Mouse (Mus musculus): ENCODE data around the gene Dgcr8.

Dgcr8 gene

GRCm38 (mm10) chr16:18249364-18249967 is 39.6 kb downstream of the Dgcr8 start:
- DNase-seq (ENCODE audit: low read depth) = peak; percentile 60

GRCm38 (mm10) chr16:18248433-18249363 is 40.3 kb downstream of the Dgcr8 start, which contains the start of the genes Trmt2a and Ranbp1:
Gene Trmt2a, plus strand, starts transcription at chr16:18248679.
Gene Ranbp1, minus strand, starts transcription at chr16:18248732.
- DNase-seq (ENCODE audit: low read depth) = peak; percentile 99

- DNase-seq (ENCODE audit: low read depth) = peak; percentile 61
Measured at GRCm38 (mm10) chr16:18247521-18248399, 41.3 kb downstream of the Dgcr8 start.

GRCm38 (mm10) chr16:18241581-18241980 is 47.5 kb downstream of the Dgcr8 start:
- DNase-seq (ENCODE audit: low read depth) = no peak

GRCm38 (mm10) chr16:18236676-18237501 is 52.2 kb downstream of the Dgcr8 start:
- no peak for DNase-seq (ENCODE audit: low read depth)

GRCm38 (mm10) chr16:18235389-18236065 is 53.5 kb downstream of the Dgcr8 start:
- DNase-seq (ENCODE audit: low read depth) = no peak

- DNase-seq (ENCODE audit: low read depth) = peak; percentile 71
Measured at GRCm38 (mm10) chr16:18234671-18235388, 54.2 kb downstream of the Dgcr8 start, which contains the start of gene Zdhhc8. Gene Zdhhc8, minus strand, starts transcription at chr16:18235136.

GRCm38 (mm10) chr16:18233919-18234670 is 55.0 kb downstream of the Dgcr8 start:
- DNase-seq (ENCODE audit: low read depth) = peak; percentile 36

GRCm38 (mm10) chr16:18233451-18233850 is 55.6 kb downstream of the Dgcr8 start:
- DNase-seq (ENCODE audit: low read depth) = peak; percentile 22

- DNase-seq (ENCODE audit: low read depth) = no peak
Measured at GRCm38 (mm10) chr16:18231451-18231850, 57.6 kb downstream of the Dgcr8 start.

- DNase-seq (ENCODE audit: low read depth) = no peak
Measured at GRCm38 (mm10) chr16:18231047-18231446, 58.0 kb downstream of the Dgcr8 start.

- no peak for DNase-seq (ENCODE audit: low read depth)
Measured at GRCm38 (mm10) chr16:18230617-18231016, 58.4 kb downstream of the Dgcr8 start.

- no peak for DNase-seq (ENCODE audit: low read depth)
Measured at GRCm38 (mm10) chr16:18229622-18230021, 59.4 kb downstream of the Dgcr8 start.

- DNase-seq (ENCODE audit: low read depth) = no peak
Measured at GRCm38 (mm10) chr16:18228856-18229255, 60.2 kb downstream of the Dgcr8 start.

- DNase-seq (ENCODE audit: low read depth) = no peak
Measured at GRCm38 (mm10) chr16:18227897-18228422, 61.1 kb downstream of the Dgcr8 start.

GRCm38 (mm10) chr16:18227187-18227586 is 61.9 kb downstream of the Dgcr8 start:
- DNase-seq (ENCODE audit: low read depth) = no peak

- DNase-seq (ENCODE audit: low read depth) = no peak
Measured at GRCm38 (mm10) chr16:18222188-18222587, 66.9 kb downstream of the Dgcr8 start.

GRCm38 (mm10) chr16:18221543-18221898 is 67.5 kb downstream of the Dgcr8 start:
- no peak for DNase-seq (ENCODE audit: low read depth)
